ENCODE assay signal across 10 mouse cellular contexts in genomic region chr13:107371616-107372582, GRCm38 (mm10).
DNase-seq lines count a peak whose midpoint lies in the region; ATAC-seq and TF ChIP-seq lines count a peak whose summit lies in the region.
"Had no signal": no experiment of that assay in that cellular context is flagged by ENCODE, and none has a peak within 500 bp of the region (broad histone marks: within the 10 kb centered on the region; RNA-seq: fewer than 3 reads in every experiment).

No protein-coding gene starts in this region.

- no peak overlapping the region for H3K4me3 ChIP-seq in liver, postnatal 0 days (ENCODE audit: low read depth, low read length)
- 0 out of 2 replicates have a peak overlapping the region, but pooled peaks have one; percentile 1 for H3K4me3 ChIP-seq in stomach, embryonic 15.5 days (replicated peaks)
- no peak overlapping the region for H3K4me3 ChIP-seq in forebrain, embryonic 16.5 days (replicated peaks; ENCODE audit: low read length)
- H3K4me3 ChIP-seq in hindbrain, embryonic 16.5 days (ENCODE audit: low read length): no peak overlapping the region
- H3K4me3 ChIP-seq: liver, embryonic 13.5 days had no signal

- H3K4me1 ChIP-seq in liver, postnatal 0 days (ENCODE audit: insufficient read depth): no peaks in the 10 kb centered on the region
- no peaks in the 10 kb centered on the region; the same call in 1 of the 2 replicates for H3K4me1 ChIP-seq in stomach, embryonic 15.5 days
- no peaks in the 10 kb centered on the region for H3K4me1 ChIP-seq in forebrain, embryonic 16.5 days (replicated peaks; ENCODE audit: control insufficient read depth, insufficient read depth, low read length)
- no peaks in the 10 kb centered on the region for H3K4me1 ChIP-seq in hindbrain, embryonic 16.5 days (ENCODE audit: control insufficient read depth, insufficient read depth, low read depth, low read length)
- H3K4me1 ChIP-seq: liver, embryonic 13.5 days had no signal

- no peak overlapping the region for H3K27ac ChIP-seq in liver, postnatal 0 days (ENCODE audit: low read depth)
- H3K27ac ChIP-seq in stomach, embryonic 15.5 days: no peak overlapping the region
- H3K27ac ChIP-seq in forebrain, embryonic 16.5 days (ENCODE audit: low read length): no peak overlapping the region
- H3K27ac ChIP-seq in hindbrain, embryonic 16.5 days (ENCODE audit: low read depth, low read length): no peak overlapping the region
- H3K27ac ChIP-seq: liver, embryonic 13.5 days had no signal

- H3K4me2 ChIP-seq in liver, postnatal 0 days (ENCODE audit: low read depth, low read length): no peak overlapping the region
- no peak overlapping the region for H3K4me2 ChIP-seq in stomach, embryonic 15.5 days
- no peak overlapping the region for H3K4me2 ChIP-seq in forebrain, embryonic 16.5 days (ENCODE audit: low read length)
- H3K4me2 ChIP-seq in hindbrain, embryonic 16.5 days (ENCODE audit: low read length): no peak overlapping the region
- H3K4me2 ChIP-seq: liver, embryonic 13.5 days had no signal

- no peak for TF ChIP-seq EP300 in liver, postnatal 0 days (IDR thresholded peaks at IDR 0.05; ENCODE audit: low read depth)

- 40% methylated on average over 17 of the region's 17 CpGs for WGBS in liver, postnatal 0 days (ENCODE audit: insufficient replicate concordance)
- 31% methylated on average over 17 of the region's 17 CpGs for WGBS in stomach, embryonic 15.5 days
- 40% methylated on average over 17 of the region's 17 CpGs for WGBS in forebrain, embryonic 16.5 days
- WGBS in hindbrain, embryonic 16.5 days: 41% methylated on average over 17 of the region's 17 CpGs

- H3K36me3 ChIP-seq in liver, postnatal 0 days (replicated peaks; ENCODE audit: insufficient read depth, low read length): no peaks in the 10 kb centered on the region
- no peaks in the 10 kb centered on the region for H3K36me3 ChIP-seq in stomach, embryonic 15.5 days
- no peaks in the 10 kb centered on the region for H3K36me3 ChIP-seq in forebrain, embryonic 16.5 days (ENCODE audit: control insufficient read depth, insufficient read depth)
- H3K36me3 ChIP-seq in hindbrain, embryonic 16.5 days (ENCODE audit: control insufficient read depth, insufficient read depth, low read length): no peaks in the 10 kb centered on the region
- H3K36me3 ChIP-seq: liver, embryonic 13.5 days had no signal

- ATAC-seq in liver, postnatal 0 days: no peak
- no peak for ATAC-seq in stomach, embryonic 15.5 days (ENCODE audit: insufficient read depth, low FRiP score, low read depth)
- no peak for ATAC-seq in forebrain, embryonic 16.5 days
- no peak; the same call in 1 of the 2 replicates for ATAC-seq in hindbrain, embryonic 16.5 days

- no peak for TF ChIP-seq CTCF in liver, postnatal 0 days (IDR thresholded peaks at IDR 0.05; ENCODE audit: low read depth)

- H3K9me3 ChIP-seq in liver, postnatal 0 days (ENCODE audit: low read length): no peaks in the 10 kb centered on the region
- no peaks in the 10 kb centered on the region for H3K9me3 ChIP-seq in stomach, embryonic 15.5 days
- no peaks in the 10 kb centered on the region for H3K9me3 ChIP-seq in forebrain, embryonic 16.5 days (ENCODE audit: control insufficient read depth, low read length)
- no peaks in the 10 kb centered on the region for H3K9me3 ChIP-seq in hindbrain, embryonic 16.5 days (ENCODE audit: control insufficient read depth, low read length)
- H3K9me3 ChIP-seq: liver, embryonic 13.5 days had no signal

- no peaks in the 10 kb centered on the region for H3K27me3 ChIP-seq in liver, postnatal 0 days (ENCODE audit: insufficient read depth, low read length)
- H3K27me3 ChIP-seq in stomach, embryonic 15.5 days (replicated peaks): no peaks in the 10 kb centered on the region
- H3K27me3 ChIP-seq in forebrain, embryonic 16.5 days (replicated peaks; ENCODE audit: control insufficient read depth, insufficient read depth, low read length): no peaks in the 10 kb centered on the region
- H3K27me3 ChIP-seq in hindbrain, embryonic 16.5 days (replicated peaks; ENCODE audit: control insufficient read depth, insufficient read depth, low read length): no peaks in the 10 kb centered on the region
- H3K27me3 ChIP-seq: liver, embryonic 13.5 days had no signal

- peak; percentile 17 for DNase-seq in liver, postnatal 0 days
- no peak for DNase-seq in liver
- DNase-seq in adrenal gland, adult 8-10 months: peak; percentile 89
- DNase-seq in kidney, adult 18-20 months: peak; percentile 32
- DNase-seq in thymus, postnatal 0 days (ENCODE audit: low spot score): no peak
- DNase-seq: liver, embryonic 13.5 days; thymus, postnatal 25 days had no signal

- no peak overlapping the region for H3K9ac ChIP-seq in liver, postnatal 0 days (replicated peaks)
- H3K9ac ChIP-seq in stomach, embryonic 15.5 days: no peak overlapping the region
- H3K9ac ChIP-seq in forebrain, embryonic 16.5 days (replicated peaks; ENCODE audit: low read depth, low read length): no peak overlapping the region
- H3K9ac ChIP-seq in hindbrain, embryonic 16.5 days (ENCODE audit: low read depth, low read length): no peak overlapping the region
- H3K9ac ChIP-seq: liver, embryonic 13.5 days had no signal

Comparison
In these comparisons a context has a peak if more than half of its experiments do, and no peak if none do; other contexts are left out.
1. DNase-seq: peak in liver, postnatal 0 days (single experiment), adrenal gland, adult 8-10 months (single experiment) and kidney, adult 18-20 months (single experiment); none in liver (single experiment) and thymus, postnatal 0 days (single experiment).